Mouse (Mus musculus): ENCODE measurements around the gene Rexo2.

GRCm38 (mm10) chr9:48473131-48473530, 7.3 kb downstream of the Rexo2 start:
- TF ChIP-seq POLR2A (IDR thresholded peaks at IDR 0.05; ENCODE audit: borderline replicate concordance, insufficient read depth, low read length) (no peak), CTCF (IDR thresholded peaks at IDR 0.05; ENCODE audit: borderline replicate concordance, insufficient read depth, low read depth, low read length) (no peak)
